Mouse (Mus musculus): Measurements from ENCODE around the gene Psma4. TPM values are rescaled to one million over a fixed set of nuclear protein-coding genes. Genes with fewer than 3 reads are reported as not detected.

Psma4 gene
- total and polyA plus RNA-seq, 2 experiments from 2014 or later: 188 to 231 TPM

GRCm38 (mm10) chr9:54918191-54918590 is 32.4 kb upstream of the Psma4 start:
- no peak for DNase-seq (ENCODE audit: low spot score)
- TF ChIP-seq CTCF (IDR thresholded peaks at IDR 0.05): no peak
- Histone ChIP-seq H3K4me1 (ENCODE audit: insufficient read depth, low read length) (no peaks in the 10 kb centered on the region), H3K9ac (replicated peaks; ENCODE audit: low read length, poor library complexity, severe bottlenecking) (no peak overlapping the region), H3K4me3 (ENCODE audit: low read depth, low read length) (no peak overlapping the region), H3K9me3 (ENCODE audit: low read length) (no peaks in the 10 kb centered on the region), H3K27ac (ENCODE audit: low read depth, low read length) (no peak overlapping the region), H3K4me2 (ENCODE audit: low read depth, low read length, poor library complexity, severe bottlenecking) (no peak overlapping the region), H3K27me3 (ENCODE audit: insufficient read depth, low read length) (no peaks in the 10 kb centered on the region), H3K36me3 (ENCODE audit: insufficient read depth, low read length) (no peaks in the 10 kb centered on the region)
- 76% methylated on average over 2 of the region's 2 CpGs for WGBS
- no peak for ATAC-seq (ENCODE audit: low FRiP score)

- DNase-seq (ENCODE audit: low spot score) (no peak), ATAC-seq (ENCODE audit: low FRiP score) (no peak)
- no peak overlapping the region for H3K4me2 ChIP-seq (ENCODE audit: low read depth, low read length, poor library complexity, severe bottlenecking)
- no peaks in the 10 kb centered on the region for H3K36me3 ChIP-seq (ENCODE audit: insufficient read depth, low read length)
- no peak for TF ChIP-seq CTCF (IDR thresholded peaks at IDR 0.05)
- H3K27ac ChIP-seq (ENCODE audit: low read depth, low read length): no peak overlapping the region
- H3K9ac ChIP-seq (replicated peaks; ENCODE audit: low read length, poor library complexity, severe bottlenecking): no peak overlapping the region
- no peaks in the 10 kb centered on the region for H3K9me3 ChIP-seq (ENCODE audit: low read length)
- WGBS: 98% methylated on average over 5 of the region's 5 CpGs
- H3K4me3 ChIP-seq (ENCODE audit: low read depth, low read length): no peak overlapping the region
- no peaks in the 10 kb centered on the region for H3K4me1 ChIP-seq (ENCODE audit: insufficient read depth, low read length)
- no peaks in the 10 kb centered on the region for H3K27me3 ChIP-seq (ENCODE audit: insufficient read depth, low read length)
Observed at GRCm38 (mm10) chr9:54918781-54919180, 31.8 kb upstream of the Psma4 start.

DNA sequence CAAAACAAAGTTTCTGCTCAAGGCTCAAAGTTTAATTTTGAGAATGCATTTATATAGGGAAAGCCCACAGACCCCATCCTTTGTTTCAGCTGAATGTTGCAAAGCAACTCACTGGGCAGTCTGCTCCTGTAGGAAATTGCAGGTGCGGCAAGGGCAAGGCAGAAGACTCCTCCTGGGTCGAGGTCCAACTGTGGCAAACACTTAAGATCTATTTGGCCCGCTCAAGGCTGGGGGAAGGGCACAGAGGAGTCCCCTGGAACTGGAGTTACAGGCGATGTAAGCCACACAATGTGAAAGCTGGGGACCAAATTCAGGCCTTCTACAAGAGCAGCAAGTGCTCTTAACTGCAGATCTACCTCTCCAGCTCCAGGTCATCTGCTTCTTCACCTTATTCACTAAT is 30.6 kb upstream of the Psma4 start:
- no peaks in the 10 kb centered on the region for H3K36me3 ChIP-seq (ENCODE audit: insufficient read depth, low read length)
- no peak overlapping the region for H3K9ac ChIP-seq (replicated peaks; ENCODE audit: low read length, poor library complexity, severe bottlenecking)
- H3K9me3 ChIP-seq (ENCODE audit: low read length): no peaks in the 10 kb centered on the region
- DNase-seq (ENCODE audit: low spot score) (no peak), ATAC-seq (ENCODE audit: low FRiP score) (no peak)
- H3K4me3 ChIP-seq (ENCODE audit: low read depth, low read length): no peak overlapping the region
- H3K27ac ChIP-seq (ENCODE audit: low read depth, low read length): no peak overlapping the region
- no peak for TF ChIP-seq CTCF (IDR thresholded peaks at IDR 0.05)
- no peak overlapping the region for H3K4me2 ChIP-seq (ENCODE audit: low read depth, low read length, poor library complexity, severe bottlenecking)
- H3K4me1 ChIP-seq (ENCODE audit: insufficient read depth, low read length): no peaks in the 10 kb centered on the region
- 62% methylated on average over 4 of the region's 4 CpGs for WGBS
- H3K27me3 ChIP-seq (ENCODE audit: insufficient read depth, low read length): no peaks in the 10 kb centered on the region

- H3K9ac ChIP-seq (replicated peaks; ENCODE audit: low read length, poor library complexity, severe bottlenecking): no peak overlapping the region
- H3K27me3 ChIP-seq (ENCODE audit: insufficient read depth, low read length): no peaks in the 10 kb centered on the region
- DNase-seq (ENCODE audit: low spot score): no peak
- no peaks in the 10 kb centered on the region for H3K4me1 ChIP-seq (ENCODE audit: insufficient read depth, low read length)
- ATAC-seq (ENCODE audit: low FRiP score): no peak
- 90% methylated on average over 1 of the region's 1 CpGs for WGBS
- H3K36me3 ChIP-seq (ENCODE audit: insufficient read depth, low read length): no peaks in the 10 kb centered on the region
- no peak overlapping the region for H3K4me2 ChIP-seq (ENCODE audit: low read depth, low read length, poor library complexity, severe bottlenecking)
- H3K4me3 ChIP-seq (ENCODE audit: low read depth, low read length): no peak overlapping the region
- no peak overlapping the region for H3K27ac ChIP-seq (ENCODE audit: low read depth, low read length)
- TF ChIP-seq CTCF (IDR thresholded peaks at IDR 0.05): no peak
- no peaks in the 10 kb centered on the region for H3K9me3 ChIP-seq (ENCODE audit: low read length)
Observed at GRCm38 (mm10) chr9:54930741-54931140, 19.8 kb upstream of the Psma4 start.

GRCm38 (mm10) chr9:54931765-54932164 is 18.8 kb upstream of the Psma4 start:
- ATAC-seq (ENCODE audit: low FRiP score): no peak
- no peak for TF ChIP-seq CTCF (IDR thresholded peaks at IDR 0.05)
- WGBS: 0% methylated on average over 1 of the region's 1 CpGs

DNA sequence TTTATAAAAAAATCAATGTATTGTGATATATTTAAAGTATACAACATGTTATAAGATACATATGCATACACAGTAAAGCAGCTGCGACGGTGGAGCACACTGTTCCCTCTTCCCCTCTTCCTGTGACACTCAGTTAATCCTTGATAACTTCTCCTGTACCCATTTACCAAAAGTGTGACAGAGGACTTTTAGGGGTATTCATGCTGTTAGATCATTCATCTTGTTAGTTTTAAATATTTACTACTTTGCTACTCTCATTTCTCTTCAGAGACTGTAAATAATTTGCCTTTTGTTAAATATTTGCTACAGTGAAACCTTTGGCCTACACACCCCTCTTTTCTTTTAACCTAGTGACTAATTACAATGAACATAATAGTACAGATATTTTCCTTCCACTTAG is 18.2 kb upstream of the Psma4 start:
- ATAC-seq (ENCODE audit: low FRiP score): no peak
- Histone ChIP-seq H3K27ac (ENCODE audit: low read depth, low read length) (no peak overlapping the region), H3K9ac (replicated peaks; ENCODE audit: low read length, poor library complexity, severe bottlenecking) (no peak overlapping the region), H3K4me1 (ENCODE audit: insufficient read depth, low read length) (no peaks in the 10 kb centered on the region), H3K9me3 (ENCODE audit: low read length) (no peaks in the 10 kb centered on the region), H3K4me2 (ENCODE audit: low read depth, low read length, poor library complexity, severe bottlenecking) (no peak overlapping the region), H3K27me3 (ENCODE audit: insufficient read depth, low read length) (no peaks in the 10 kb centered on the region), H3K36me3 (ENCODE audit: insufficient read depth, low read length) (no peaks in the 10 kb centered on the region), H3K4me3 (ENCODE audit: low read depth, low read length) (no peak overlapping the region)
- no peak for TF ChIP-seq CTCF (IDR thresholded peaks at IDR 0.05)
- WGBS: 73% methylated on average over 2 of the region's 2 CpGs
- DNase-seq (ENCODE audit: low spot score): no peak

More at GRCm38 (mm10) chr9:54931765-54932164, 18.8 kb upstream of the Psma4 start:
- H3K9ac ChIP-seq (replicated peaks; ENCODE audit: low read length, poor library complexity, severe bottlenecking): no peak overlapping the region
- no peaks in the 10 kb centered on the region for H3K4me1 ChIP-seq (ENCODE audit: insufficient read depth, low read length)
- H3K9me3 ChIP-seq (ENCODE audit: low read length): no peaks in the 10 kb centered on the region
- no peak overlapping the region for H3K4me3 ChIP-seq (ENCODE audit: low read depth, low read length)
- no peak overlapping the region for H3K4me2 ChIP-seq (ENCODE audit: low read depth, low read length, poor library complexity, severe bottlenecking)
- H3K27me3 ChIP-seq (ENCODE audit: insufficient read depth, low read length): no peaks in the 10 kb centered on the region
- H3K27ac ChIP-seq (ENCODE audit: low read depth, low read length): no peak overlapping the region
- no peaks in the 10 kb centered on the region for H3K36me3 ChIP-seq (ENCODE audit: insufficient read depth, low read length)
- no peak for DNase-seq (ENCODE audit: low spot score)
